Comparison of ENCODE assay signal across 14 mouse cellular contexts in the genomic region with DNA sequence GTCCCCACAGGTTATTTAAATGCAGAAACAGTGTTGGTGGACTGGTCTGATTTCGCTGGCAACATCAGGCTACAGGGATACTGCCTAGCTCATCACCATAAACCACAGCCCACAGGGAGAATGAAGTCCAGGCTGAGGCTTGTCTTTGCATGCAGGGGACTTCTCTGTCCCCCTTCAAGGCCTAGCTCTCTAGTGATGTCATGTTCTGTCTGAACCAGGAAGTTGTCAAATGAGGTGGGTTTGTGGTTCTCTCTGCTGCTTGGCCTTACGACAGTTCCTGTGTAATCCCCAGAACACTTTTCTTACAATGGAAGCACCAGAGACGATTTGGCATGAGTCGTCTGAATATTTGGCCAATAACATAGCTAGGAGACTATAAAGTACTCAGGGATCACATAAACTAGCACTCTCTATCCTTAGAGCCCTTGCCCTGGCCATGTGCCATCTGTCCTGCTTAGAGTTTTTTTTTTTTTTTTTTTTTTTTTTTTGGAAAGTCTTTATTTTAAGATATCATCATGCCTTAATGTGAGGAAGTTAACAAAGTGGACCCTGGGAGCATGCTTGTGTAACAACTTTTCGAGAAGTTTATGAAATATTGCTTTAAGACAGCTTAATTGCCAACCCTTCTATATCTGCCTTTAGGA.
"Had no signal": no experiment of that assay in that cellular context is flagged by ENCODE, and none has a peak within 500 bp of the region (broad histone marks: within the 10 kb centered on the region; RNA-seq: fewer than 3 reads in every experiment).

No protein-coding gene starts in this region.

- ATAC-seq: liver, postnatal 0 days had no signal

- H3K27ac ChIP-seq: layer of hippocampus, adult 2 months; liver, embryonic 13.5 days; midbrain, embryonic 12.5 days; stomach, embryonic 15.5 days had no signal

- H3K9ac ChIP-seq: liver, embryonic 13.5 days; liver, postnatal 0 days; midbrain, embryonic 12.5 days; stomach, embryonic 15.5 days had no signal

- DNase-seq: kidney, adult 11 months; kidney, adult 9 months; kidney, postnatal 10 days; kidney, postnatal 4 days; liver; liver, embryonic 13.5 days; liver, postnatal 0 days; lung, postnatal 36 days; thymus, adult 2 months; thymus, postnatal 4 days had no signal

- H3K36me3 ChIP-seq: liver, embryonic 13.5 days had no signal

- H3K4me1 ChIP-seq: liver, embryonic 13.5 days; midbrain, embryonic 12.5 days; stomach, embryonic 15.5 days had no signal

- H3K9me3 ChIP-seq: liver, embryonic 13.5 days; megakaryocyte, embryonic 14.5 days; midbrain, embryonic 12.5 days; stomach, embryonic 15.5 days had no signal

- H3K4me3 ChIP-seq: layer of hippocampus, adult 2 months; liver, embryonic 13.5 days; midbrain, embryonic 12.5 days; stomach, embryonic 15.5 days had no signal

- H3K27me3 ChIP-seq: liver, embryonic 13.5 days; megakaryocyte, embryonic 14.5 days; midbrain, embryonic 12.5 days; stomach, embryonic 15.5 days had no signal

- H3K4me2 ChIP-seq: liver, embryonic 13.5 days; midbrain, embryonic 12.5 days; stomach, embryonic 15.5 days had no signal
